Mouse (Mus musculus): ENCODE data around the gene Trim7. TPM values are rescaled to one million over a fixed set of nuclear protein-coding genes. Genes with fewer than 3 reads are reported as not detected.

Gene Trim7
- 6.5 and 7.1 TPM in 2 replicates for polyA plus RNA-seq (2012; rRNA removed)

DNA sequence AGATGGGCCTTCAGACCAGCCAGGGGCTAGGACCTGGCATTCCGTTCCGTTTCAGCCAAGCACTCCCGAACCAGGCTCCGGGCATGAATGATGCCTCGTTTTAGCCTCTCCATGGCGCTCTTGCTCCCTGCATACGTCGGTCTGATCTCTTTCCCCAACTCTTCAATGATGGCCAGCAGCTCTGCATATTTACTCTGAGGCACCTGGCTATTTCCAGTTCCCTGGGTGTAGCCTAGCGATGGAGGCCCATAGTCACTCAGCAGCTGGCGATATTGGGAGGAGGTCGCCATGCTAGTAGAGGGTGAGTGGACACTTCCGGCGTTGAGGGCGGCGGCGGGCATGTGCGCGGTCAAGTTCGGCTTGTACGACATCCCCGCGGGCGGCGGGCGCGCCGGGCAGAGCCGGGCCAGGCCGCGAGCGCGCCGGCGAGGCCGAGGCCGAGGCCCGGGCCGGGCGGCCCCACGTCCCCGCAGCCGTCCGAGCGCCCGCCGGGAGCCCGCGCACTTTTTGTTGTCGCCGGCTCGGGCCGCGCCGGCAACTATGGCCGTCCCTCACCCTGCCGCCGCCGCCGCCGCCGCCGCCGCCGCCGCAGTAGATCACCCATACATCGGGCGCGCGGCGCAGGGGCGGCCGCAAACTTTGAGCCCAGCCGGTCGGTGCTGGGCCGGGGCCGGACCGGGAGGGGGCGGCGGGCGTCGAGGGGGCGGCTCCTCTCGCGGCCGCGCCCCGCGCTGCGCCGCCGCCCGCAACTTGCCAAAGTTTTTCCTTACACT is at the start of gene Trim7, which contains the start of gene Gm12184:
Trim7 (plus strand) TSS at position 162 of the 773 bp plus-strand sequence.
Gm12184 (minus strand) TSS at position 677 of the 773 bp plus-strand sequence.

DNA sequence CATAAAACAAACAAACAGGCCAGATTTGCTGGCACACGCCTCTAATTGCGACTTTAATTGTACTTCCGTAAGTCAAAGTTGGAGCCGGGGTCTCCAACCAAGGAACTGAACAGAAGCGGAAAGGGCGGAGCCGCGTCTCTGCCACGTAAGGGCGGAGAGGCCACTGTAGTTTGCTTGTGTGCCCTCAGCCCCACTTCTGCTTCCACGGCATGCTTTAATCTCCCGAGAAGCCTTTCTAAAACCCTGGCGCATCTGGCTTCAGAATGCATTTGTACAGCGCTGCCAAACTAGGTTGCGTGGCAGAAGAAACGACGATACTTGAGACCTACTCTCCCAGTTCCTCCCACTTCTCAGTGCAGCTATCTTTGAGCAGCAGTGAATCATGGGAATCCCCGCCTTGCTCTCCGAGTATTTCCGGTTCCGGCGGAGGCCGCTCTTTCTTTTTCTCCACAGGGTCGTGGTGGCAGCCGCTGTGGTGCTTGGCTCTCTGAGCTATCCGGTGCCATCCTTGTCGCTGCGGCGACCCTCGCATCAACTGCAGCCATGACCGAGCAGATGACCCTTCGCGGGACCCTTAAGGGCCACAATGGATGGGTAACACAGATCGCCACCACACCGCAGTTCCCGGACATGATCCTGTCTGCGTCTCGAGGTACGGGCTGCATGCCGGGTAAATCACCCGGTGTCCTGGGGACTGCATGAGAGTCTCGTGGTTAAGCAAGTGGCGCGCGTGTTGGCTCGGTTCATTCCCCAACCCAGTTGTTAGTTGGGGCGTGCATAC is 25.8 kb upstream of the Trim7 start, which contains the start of gene Rack1:
Rack1 (plus strand) TSS at position 412 of the 781 bp plus-strand sequence.

DNA sequence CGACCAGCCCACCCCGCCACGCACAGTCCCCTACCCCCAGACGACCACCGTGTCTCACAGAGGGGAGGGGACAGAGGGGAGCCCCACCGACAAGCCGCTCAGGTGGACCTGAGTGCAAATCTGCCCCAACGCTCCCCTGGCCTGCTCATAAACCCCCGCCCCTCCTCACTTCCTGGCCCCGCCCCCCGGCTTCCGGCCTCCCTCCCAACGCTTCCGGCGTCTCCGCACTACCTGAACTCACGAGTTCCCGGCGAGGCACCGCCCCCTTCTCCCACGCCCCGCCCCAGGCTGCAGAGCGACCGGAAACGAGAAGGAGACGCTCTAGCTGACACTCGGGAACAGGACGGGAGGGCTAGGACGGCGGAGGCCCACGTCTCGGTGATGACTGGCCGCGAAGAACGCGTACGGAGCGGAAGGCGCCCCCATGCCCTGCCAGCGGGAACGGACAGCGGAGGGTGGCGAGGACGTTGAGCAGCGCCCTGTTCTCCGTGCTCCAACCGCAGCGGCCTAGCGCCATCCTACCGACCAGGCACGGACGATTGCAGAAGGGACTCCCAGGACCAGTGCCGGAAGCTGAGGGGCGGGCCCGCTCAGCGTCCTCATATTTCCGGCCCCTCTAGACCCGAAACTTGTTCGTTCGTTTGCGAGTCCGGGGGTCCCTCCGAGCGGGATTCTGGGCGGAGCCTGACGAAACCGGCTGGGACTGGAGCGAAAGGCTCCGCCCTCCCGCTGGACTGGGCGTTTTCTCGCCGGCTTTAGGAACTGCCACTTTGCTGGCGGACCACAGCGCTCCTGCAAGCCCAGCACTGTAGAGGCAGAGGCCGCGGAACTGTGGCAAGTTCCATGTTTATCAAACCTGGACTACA is 8.9 kb upstream of the Trim7 start, which contains the start of gene Trim41:
Trim41 (minus strand) TSS at position 554 of the 866 bp plus-strand sequence.

GRCm38 (mm10) chr11:48871201-48871772 is 45.3 kb downstream of the Trim7 start, which contains the start of gene Irgm1:
TSS of gene Irgm1 (minus strand) at chr11:48871683.

Other genes with a start within 250 kb of the Trim7 start
- gene Rack1, start 25.8 kb upstream of the Trim7 start, polyA plus RNA-seq (2012; rRNA removed) = 1,103 and 1,120 TPM in 2 replicates
- 35.3 and 38.0 TPM in 2 replicates for gene Trim41, start 8.8 kb upstream of the Trim7 start, polyA plus RNA-seq (2012; rRNA removed)
- 23.2 and 25.2 TPM in 2 replicates for gene Gm12184, start 515 bp downstream of the Trim7 start, polyA plus RNA-seq (2012; rRNA removed)
- 3.9 and 5.6 TPM in 2 replicates for gene Irgm1, start 45.5 kb downstream of the Trim7 start, polyA plus RNA-seq (2012; rRNA removed)
- 0.06 and 0.20 TPM in 2 replicates for gene Gm5431, start 76.1 kb downstream of the Trim7 start, polyA plus RNA-seq (2012; rRNA removed)
- gene Psme2b, start 120.0 kb downstream of the Trim7 start, polyA plus RNA-seq (2012; rRNA removed) = 0.58 and 0.86 TPM in 2 replicates
- gene Olfr56, start 152.7 kb downstream of the Trim7 start, polyA plus RNA-seq (2012; rRNA removed) = 0.03 and 0.04 TPM in 2 replicates
- 0.11 and 0.12 TPM in 2 replicates for gene 9930111J21Rik1, start 153.3 kb downstream of the Trim7 start, polyA plus RNA-seq (2012; rRNA removed)
- gene Gm12185, start 166.1 kb downstream of the Trim7 start, polyA plus RNA-seq (2012; rRNA removed) = 0.04 TPM in 2 replicates
- 0.17 and 0.27 TPM in 2 replicates for gene Tgtp1, start 168.0 kb downstream of the Trim7 start, polyA plus RNA-seq (2012; rRNA removed)
- 0.25 and 0.31 TPM in 2 replicates for gene 9930111J21Rik2, start 225.1 kb downstream of the Trim7 start, polyA plus RNA-seq (2012; rRNA removed)
- gene Tgtp2, start 238.1 kb downstream of the Trim7 start, polyA plus RNA-seq (2012; rRNA removed) = 0.03 and 0.11 TPM in 2 replicates